Mouse (Mus musculus) intestine, embryonic 14.5 days (tissue): ENCODE measurements around the gene Lamtor1. TPM values are rescaled to one million over a fixed set of nuclear protein-coding genes. Genes with fewer than 3 reads are reported as not detected.

ENCODE experiments used
- ATAC-seq: fragments of 200-750 bp; cut with Nextera tagmentation; replicated peaks from 2 replicates; pipeline ENCODE4 v1.8.0; 2017; ENCODE audit warnings: low read depth, moderate number of reproducible peaks, moderate TSS enrichment, moderate library complexity; ENCODE audit not compliant: low FRiP score, low TSS enrichment
- DNase-seq: peaks from one replicate; pipeline ENCODE4 v3.0.0-alpha.2; 2018; ENCODE audit warnings: low spot score
- H3K27ac ChIP-seq: fragments of 300-500 bp; sonication (generic); 2 replicates; pipeline ENCODE4 v1.5.1; 2014; ENCODE audit warnings: low read depth, mild to moderate bottlenecking, control low read depth
- H3K27me3 ChIP-seq: fragments of 300-500 bp; sonication (generic); replicated peaks from 2 replicates; pipeline ENCODE4 v1.6.1; 2014; ENCODE audit warnings: low read length, control low read depth; ENCODE audit not compliant: control insufficient read depth, insufficient read depth
- H3K36me3 ChIP-seq: fragments of 300-500 bp; sonication (generic); 2 replicates; pipeline ENCODE4 v1.6.1; 2014; ENCODE audit warnings: low read length, control low read depth; ENCODE audit not compliant: control insufficient read depth, insufficient read depth
- H3K4me1 ChIP-seq: fragments of 300-500 bp; sonication (generic); replicated peaks from 2 replicates; pipeline ENCODE4 v1.6.1; 2014; ENCODE audit warnings: low read length, control low read depth, mixed read lengths; ENCODE audit not compliant: control insufficient read depth, insufficient read depth
- H3K4me2 ChIP-seq: fragments of 300-500 bp; sonication (generic); 2 replicates; pipeline ENCODE4 v1.6.1; 2014; ENCODE audit warnings: low read length
- H3K4me3 ChIP-seq: fragments of 300-500 bp; sonication (generic); 2 replicates; pipeline ENCODE4 v1.5.1; 2014; ENCODE audit warnings: low read depth, low read length, control low read depth, mixed read lengths
- H3K9ac ChIP-seq: fragments of 300-500 bp; sonication (generic); 2 replicates; pipeline ENCODE4 v1.6.1; 2014; ENCODE audit warnings: mild to moderate bottlenecking, low read length
- H3K9me3 ChIP-seq: fragments of 300-500 bp; sonication (generic); 2 replicates; pipeline ENCODE4 v1.6.1; 2016; ENCODE audit warnings: low read length, control low read depth; ENCODE audit not compliant: control insufficient read depth
- WGBS: fragments of 180-500 bp; shearing (Covaris S2); extraction: QIAGEN DNeasy Blood & Tissue Kit; methylation state at CpG from one replicate; pipeline ENCODE4 v1.1.7; 2014; 5-methylcytosine and 5-hydroxymethylcytosine counted together
- polyA plus RNA-seq: library from polyadenylated mRNA; unstranded; fragments of >200 nt; fragmentation: Nextera tagmentation; extraction: Ambion mirVana; gene quantifications from 2 replicates; pipeline ENCODE4 v1.2.1, GENCODE M21; 2014

Gene Lamtor1
- polyA plus RNA-seq, 1 experiment from 2014 or later, result 153 TPM

GRCm38 (mm10) chr7:101954163-101954562 is 48.5 kb downstream of the Lamtor1 start:
- Histone ChIP-seq H3K4me2 (no peak overlapping the region), H3K4me1 (no peaks in the 10 kb centered on the region), H3K27me3 (no peaks in the 10 kb centered on the region), H3K4me3 (no peak overlapping the region), H3K36me3 (no peaks in the 10 kb centered on the region), H3K9ac (no peak overlapping the region), H3K9me3 (no peaks in the 10 kb centered on the region), H3K27ac (no peak overlapping the region)
- ATAC-seq (no peak), DNase-seq (peak; percentile 39)
- 95% methylated on average over 2 of the region's 2 CpGs for WGBS

DNA sequence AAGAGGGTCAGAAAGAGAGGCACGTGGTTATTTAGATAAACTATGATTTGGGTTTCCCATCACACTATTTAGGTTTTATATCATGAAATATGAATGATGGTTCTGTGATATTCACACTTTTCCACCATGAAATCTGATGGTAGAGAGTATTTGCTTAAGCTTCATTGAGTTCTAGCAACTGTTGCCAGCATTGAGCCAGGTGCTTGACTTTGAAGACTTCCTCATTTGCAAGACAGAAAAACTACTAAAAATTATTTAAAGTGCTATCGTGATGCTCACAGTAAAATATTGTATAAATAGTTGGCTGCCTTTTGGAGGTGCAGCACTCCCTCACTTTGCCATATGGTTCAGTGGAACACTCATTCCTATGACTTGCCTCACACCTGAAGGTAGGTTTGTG is 49.6 kb downstream of the Lamtor1 start:
- ATAC-seq, result no peak
- H3K9me3 ChIP-seq, result no peaks in the 10 kb centered on the region
- no peak overlapping the region for H3K4me2 ChIP-seq
- H3K9ac ChIP-seq, result no peak overlapping the region
- DNase-seq, result no peak
- H3K4me3 ChIP-seq, result no peak overlapping the region
- no peak overlapping the region for H3K27ac ChIP-seq
- H3K36me3 ChIP-seq, result no peaks in the 10 kb centered on the region
- H3K4me1 ChIP-seq, result no peaks in the 10 kb centered on the region
- WGBS, result 85% methylated on average over 2 of the region's 2 CpGs
- no peaks in the 10 kb centered on the region for H3K27me3 ChIP-seq

- Histone ChIP-seq H3K9ac (no peak overlapping the region), H3K27me3 (no peaks in the 10 kb centered on the region), H3K4me1 (no peaks in the 10 kb centered on the region), H3K27ac (no peak overlapping the region), H3K36me3 (no peaks in the 10 kb centered on the region), H3K9me3 (no peaks in the 10 kb centered on the region), H3K4me2 (no peak overlapping the region), H3K4me3 (no peak overlapping the region)
- ATAC-seq, result no peak
- peak; percentile 28 for DNase-seq
- 65% methylated on average over 4 of the region's 4 CpGs for WGBS
Observed at GRCm38 (mm10) chr7:101955862-101956261, 50.2 kb downstream of the Lamtor1 start.

DNA sequence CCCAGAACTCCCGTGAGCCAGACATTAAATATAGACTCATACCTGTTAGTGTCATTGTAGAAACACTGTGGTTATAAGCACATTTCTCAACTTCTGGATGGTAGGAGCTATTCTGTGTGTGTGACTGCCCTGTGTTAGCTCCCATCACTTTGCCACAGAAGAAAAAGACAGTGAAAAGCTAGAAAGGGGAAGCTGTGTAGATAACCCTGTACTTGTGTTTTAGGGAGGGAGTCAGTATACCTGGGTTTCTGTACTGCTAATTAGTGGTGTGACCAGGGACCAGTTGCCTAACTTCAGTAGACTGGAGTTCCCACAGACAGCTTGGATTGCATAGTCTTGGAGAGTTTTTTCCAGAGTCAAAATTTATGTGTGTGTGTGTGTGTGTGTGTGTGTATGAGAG is 50.8 kb downstream of the Lamtor1 start:
- H3K9me3 ChIP-seq, result no peaks in the 10 kb centered on the region
- H3K4me1 ChIP-seq, result no peaks in the 10 kb centered on the region
- H3K4me2 ChIP-seq, result no peak overlapping the region
- 81% methylated on average over 1 of the region's 1 CpGs for WGBS
- no peak overlapping the region for H3K9ac ChIP-seq
- ATAC-seq (no peak), DNase-seq (peak; percentile 23)
- no peak overlapping the region for H3K27ac ChIP-seq
- no peak overlapping the region for H3K4me3 ChIP-seq
- no peaks in the 10 kb centered on the region for H3K36me3 ChIP-seq
- no peaks in the 10 kb centered on the region for H3K27me3 ChIP-seq

DNA sequence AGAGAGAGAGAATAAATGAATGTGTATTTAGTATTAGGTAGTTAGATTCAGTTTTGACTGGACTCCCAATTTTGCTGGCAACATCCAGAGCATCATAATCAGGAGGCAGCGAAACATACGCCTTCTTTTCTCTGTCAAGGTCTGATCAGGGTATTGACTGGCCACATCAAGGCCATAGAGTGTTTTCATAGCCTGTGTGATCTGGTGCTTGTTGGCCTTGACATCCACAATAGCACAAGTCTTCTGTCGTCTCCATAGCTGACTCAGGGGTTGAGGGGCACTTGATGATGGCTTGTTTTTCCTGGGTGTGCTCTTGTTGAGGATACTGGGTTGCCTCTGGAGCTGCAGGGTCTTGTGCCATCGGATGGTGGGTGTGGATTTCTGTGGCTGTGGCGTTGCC is 51.2 kb downstream of the Lamtor1 start:
- 92% methylated on average over 5 of the region's 5 CpGs for WGBS
- DNase-seq (peak; percentile 40), ATAC-seq (no peak)
- no peak overlapping the region for H3K4me2 ChIP-seq
- no peak overlapping the region for H3K9ac ChIP-seq
- no peaks in the 10 kb centered on the region for H3K27me3 ChIP-seq
- no peak overlapping the region for H3K4me3 ChIP-seq
- H3K27ac ChIP-seq, result no peak overlapping the region
- no peaks in the 10 kb centered on the region for H3K4me1 ChIP-seq
- H3K36me3 ChIP-seq, result no peaks in the 10 kb centered on the region
- no peaks in the 10 kb centered on the region for H3K9me3 ChIP-seq

DNA sequence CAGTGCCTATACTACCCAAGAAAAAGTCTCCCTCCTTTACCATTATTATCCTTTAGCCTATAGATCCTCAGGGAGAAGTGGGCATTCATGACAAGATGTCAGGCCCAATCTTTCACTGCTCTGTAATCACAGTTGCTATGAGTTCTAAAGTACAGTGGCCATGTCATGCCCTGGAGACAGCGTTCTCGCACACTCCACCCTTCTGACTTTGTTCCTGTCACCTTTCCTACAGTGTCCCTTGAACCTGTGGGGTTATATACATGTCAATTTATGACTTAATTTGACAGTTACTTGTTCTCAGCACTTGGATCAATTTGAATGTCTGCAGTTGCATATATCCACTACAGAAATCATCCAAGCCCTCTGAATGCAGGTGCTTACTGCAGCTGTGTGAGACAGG is 57.1 kb downstream of the Lamtor1 start:
- H3K27me3 ChIP-seq, result no peaks in the 10 kb centered on the region
- H3K36me3 ChIP-seq, result no peaks in the 10 kb centered on the region
- ATAC-seq (no peak), DNase-seq (no peak)
- H3K4me3 ChIP-seq, result no peak overlapping the region
- no peak overlapping the region for H3K9ac ChIP-seq
- 93% methylated on average over 2 of the region's 2 CpGs for WGBS
- H3K4me2 ChIP-seq, result no peak overlapping the region
- no peaks in the 10 kb centered on the region; the same call in 1 of the 2 replicates for H3K4me1 ChIP-seq
- no peaks in the 10 kb centered on the region for H3K9me3 ChIP-seq
- no peak overlapping the region for H3K27ac ChIP-seq

DNA sequence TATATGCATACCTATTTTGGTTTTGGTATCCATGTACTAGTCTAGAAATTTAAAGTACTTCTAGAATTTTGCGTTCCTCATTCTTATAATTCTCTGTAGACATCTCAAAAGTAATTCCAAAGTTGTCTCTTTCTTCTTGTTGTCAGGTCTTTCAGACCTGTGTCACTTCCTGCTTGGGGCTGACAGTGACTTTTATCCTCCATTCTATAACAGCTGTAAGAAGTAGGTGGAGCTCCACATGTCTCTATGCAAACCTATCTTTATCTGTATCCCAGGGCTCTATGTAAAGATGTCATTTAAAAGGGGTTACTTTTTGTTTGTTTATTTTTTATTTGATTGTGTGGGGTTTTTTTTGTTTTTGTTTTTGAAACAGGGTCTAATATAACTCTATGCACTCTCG is 57.9 kb downstream of the Lamtor1 start:
- H3K4me1 ChIP-seq, result peaks cover 1% of the 10 kb centered on the region; the same call in 1 of the 2 replicates
- ATAC-seq (no peak), DNase-seq (no peak)
- no peak overlapping the region for H3K4me2 ChIP-seq
- no peaks in the 10 kb centered on the region for H3K27me3 ChIP-seq
- no peak overlapping the region for H3K27ac ChIP-seq
- no peaks in the 10 kb centered on the region for H3K36me3 ChIP-seq
- no peak overlapping the region for H3K4me3 ChIP-seq
- 94% methylated on average over 2 of the region's 2 CpGs for WGBS
- no peaks in the 10 kb centered on the region for H3K9me3 ChIP-seq
- no peak overlapping the region for H3K9ac ChIP-seq

GRCm38 (mm10) chr7:101964551-101964950 is 58.8 kb downstream of the Lamtor1 start:
- Histone ChIP-seq H3K9ac (no peak overlapping the region), H3K36me3 (no peaks in the 10 kb centered on the region), H3K9me3 (no peaks in the 10 kb centered on the region), H3K4me1 (peaks cover 7% of the 10 kb centered on the region; the same call in 1 of the 2 replicates), H3K27ac (no peak overlapping the region), H3K4me3 (no peak overlapping the region), H3K4me2 (no peak overlapping the region), H3K27me3 (no peaks in the 10 kb centered on the region)
- peak; percentile 47 for DNase-seq
- 86% methylated on average over 4 of the region's 4 CpGs for WGBS
- ATAC-seq, result no peak

- DNase-seq (peak; percentile 39), ATAC-seq (no peak)
- Histone ChIP-seq H3K9me3 (no peaks in the 10 kb centered on the region), H3K27me3 (no peaks in the 10 kb centered on the region), H3K4me2 (no peak overlapping the region), H3K4me1 (peaks cover 7% of the 10 kb centered on the region; the same call in 1 of the 2 replicates), H3K36me3 (no peaks in the 10 kb centered on the region), H3K4me3 (no peak overlapping the region), H3K9ac (no peak overlapping the region), H3K27ac (no peak overlapping the region)
- WGBS, result 60% methylated on average over 2 of the region's 2 CpGs
Observed at GRCm38 (mm10) chr7:101965606-101966005, 59.9 kb downstream of the Lamtor1 start.
